Mouse (Mus musculus) CD4-positive, CD25-positive, alpha-beta regulatory T cell, adult 4 months (primary cell): ENCODE results near the gene Psmc3ip. TPM values are rescaled to one million over a fixed set of nuclear protein-coding genes. Genes with fewer than 3 reads are reported as not detected.

Experiments
- ATAC-seq: one replicate; pipeline ENCODE4 v1.8.0; 2017
- polyA plus RNA-seq, 2 experiments: library from polyadenylated mRNA; unstranded; fragments of 100-300 nt; shearing (Covaris generic); gene quantifications; one replicate each; pipeline ENCODE4 v1.2.1; 2017

Psmc3ip gene
- polyA plus RNA-seq, 2 experiments from 2014 or later = 8.4 to 9.8 TPM

DNA sequence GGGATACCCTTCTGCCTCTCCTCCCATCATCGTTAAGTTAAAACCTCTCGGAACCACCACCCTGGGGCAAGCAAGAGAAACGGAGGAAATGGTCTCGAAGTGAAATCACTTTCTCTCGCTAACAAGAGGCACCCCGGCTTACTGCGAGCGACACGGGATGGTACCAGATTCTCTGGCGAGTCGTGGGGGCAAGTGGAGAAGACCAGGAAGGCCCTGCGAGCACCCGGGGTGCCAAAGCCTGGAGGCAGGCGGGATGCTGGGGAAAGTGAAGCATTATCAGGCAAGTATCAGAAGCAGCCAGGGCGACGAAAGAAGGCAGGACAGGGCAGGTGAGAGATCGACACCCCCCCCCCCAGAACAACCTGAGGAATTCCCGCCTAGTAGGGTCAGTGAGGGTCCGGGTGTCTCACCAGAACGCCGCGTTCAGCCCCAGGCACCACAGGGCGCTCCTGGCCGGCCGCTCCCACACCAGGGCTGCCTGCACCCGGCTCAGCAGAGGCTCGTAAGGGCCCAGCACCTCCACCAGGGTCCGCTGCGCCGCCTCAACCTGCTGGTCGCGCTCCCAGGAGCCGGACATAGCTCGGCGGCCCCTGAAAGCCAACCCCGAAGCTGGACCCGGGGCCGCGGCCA lies 24.0 kb upstream of the Psmc3ip start:
- peak; percentile 30 for ATAC-seq

DNA sequence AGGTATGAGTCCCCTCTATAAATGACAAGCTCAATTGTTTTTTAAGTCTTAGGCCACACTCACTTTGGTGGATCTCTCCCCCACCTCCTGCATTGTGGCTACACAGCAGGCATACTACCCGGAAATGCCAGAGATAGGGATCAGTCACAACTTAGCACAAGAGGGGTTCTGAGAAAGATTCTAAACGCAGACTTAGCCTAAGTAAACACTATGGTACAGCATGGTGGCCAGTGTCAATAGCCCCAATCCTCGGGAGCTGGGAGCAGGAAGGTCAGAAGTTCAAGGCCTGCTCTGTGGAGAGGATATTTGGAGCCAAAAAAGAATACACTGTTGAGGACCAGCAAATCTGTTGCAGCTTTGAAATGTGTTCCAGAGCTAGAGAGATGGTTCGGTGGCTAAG lies 22.9 kb upstream of the Psmc3ip start:
- no peak for ATAC-seq

DNA sequence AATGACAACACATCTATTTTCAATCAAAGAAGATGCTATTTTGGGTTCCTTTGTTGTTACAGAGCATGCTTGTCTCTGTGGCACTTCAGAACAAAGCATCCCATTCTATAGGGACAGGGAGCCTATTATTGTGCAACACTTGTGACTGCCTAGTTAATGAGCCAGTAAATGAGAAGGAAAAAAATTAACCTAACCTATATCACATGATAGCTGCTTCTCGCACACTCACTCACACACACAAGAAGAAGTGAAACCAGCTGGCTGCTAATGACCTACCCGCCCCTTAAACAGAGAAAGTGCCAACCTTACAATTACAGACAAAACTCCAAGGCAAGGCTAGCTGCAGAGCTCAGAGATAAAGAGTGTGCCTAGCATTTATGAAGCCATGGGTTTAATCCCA lies 20.3 kb upstream of the Psmc3ip start:
- ATAC-seq = no peak

DNA sequence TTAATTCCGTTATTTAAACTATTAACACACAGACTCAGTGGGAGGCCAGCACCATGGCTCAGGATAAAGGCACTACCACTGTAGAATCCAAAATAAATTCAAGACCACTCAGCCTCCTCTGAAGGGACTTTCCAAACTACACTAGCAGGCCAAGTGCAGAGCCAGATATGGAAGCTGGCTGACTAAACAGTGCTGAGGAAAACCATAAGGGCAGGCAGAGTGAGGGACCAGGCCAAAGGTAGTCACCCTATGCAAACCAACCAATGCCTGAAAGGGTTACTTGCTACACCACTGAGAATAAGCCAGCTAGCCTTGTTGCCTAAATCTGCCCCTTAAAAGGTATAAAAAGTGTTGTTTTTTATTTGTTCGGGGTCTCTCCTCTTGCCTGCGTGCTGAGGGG lies 16.9 kb upstream of the Psmc3ip start:
- ATAC-seq = no peak

DNA sequence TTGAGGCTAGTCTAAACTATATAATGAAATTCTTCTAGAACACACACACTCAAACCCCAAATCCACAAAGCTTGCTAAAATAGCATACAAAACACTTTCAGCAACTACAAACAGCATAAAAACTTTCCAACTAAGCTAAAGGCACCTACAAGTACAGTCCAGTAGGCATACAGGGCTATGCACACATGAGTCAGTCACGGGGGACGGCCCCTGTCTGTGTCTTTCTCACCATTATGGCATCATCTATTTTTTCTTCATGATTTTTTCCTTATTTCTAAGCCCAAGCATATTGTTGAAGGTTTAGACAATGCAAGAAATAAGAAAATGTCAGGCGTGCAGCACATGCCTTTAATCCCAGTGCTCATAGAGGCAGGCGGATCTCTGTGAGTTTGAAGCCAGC lies 15.9 kb upstream of the Psmc3ip start:
- no peak for ATAC-seq

DNA sequence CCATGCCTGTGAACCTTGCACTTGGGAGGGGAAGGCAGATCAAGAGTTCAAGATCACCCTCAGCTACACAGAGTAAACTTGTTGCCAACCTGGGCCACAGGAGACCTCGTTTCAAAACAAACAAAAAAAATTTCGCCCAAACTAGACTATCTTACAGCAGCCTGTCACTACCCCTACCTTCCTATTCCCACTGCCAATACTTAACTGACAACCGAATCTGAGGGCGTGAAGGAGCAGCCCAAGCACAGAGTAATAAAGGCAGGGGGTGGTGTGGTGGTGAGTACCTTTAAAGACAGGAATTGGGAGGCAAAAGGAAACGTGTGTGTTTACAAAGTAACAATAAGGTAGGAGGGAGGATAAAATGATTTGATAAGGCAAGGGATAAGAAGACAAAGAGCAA lies 15.5 kb upstream of the Psmc3ip start:
- ATAC-seq = no peak

DNA sequence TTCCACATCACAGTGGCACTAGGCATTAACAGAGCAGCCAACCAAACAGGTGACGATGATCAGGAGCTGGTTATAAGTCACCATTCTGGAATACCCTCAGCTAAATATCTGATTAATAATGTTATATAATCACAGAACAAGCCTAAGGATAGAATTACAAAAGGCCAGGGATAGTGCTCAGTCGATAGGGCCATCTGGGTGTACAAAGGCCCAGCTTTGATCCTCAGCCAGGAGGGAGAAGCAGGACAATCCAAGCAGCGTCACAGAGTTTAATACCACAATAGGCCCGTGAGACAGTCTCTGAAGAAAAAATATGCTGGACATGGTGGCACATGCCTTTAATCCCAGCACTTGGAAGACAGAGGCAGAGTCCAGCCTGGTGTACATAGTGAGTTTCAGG lies 14.1 kb upstream of the Psmc3ip start:
- ATAC-seq = no peak

DNA sequence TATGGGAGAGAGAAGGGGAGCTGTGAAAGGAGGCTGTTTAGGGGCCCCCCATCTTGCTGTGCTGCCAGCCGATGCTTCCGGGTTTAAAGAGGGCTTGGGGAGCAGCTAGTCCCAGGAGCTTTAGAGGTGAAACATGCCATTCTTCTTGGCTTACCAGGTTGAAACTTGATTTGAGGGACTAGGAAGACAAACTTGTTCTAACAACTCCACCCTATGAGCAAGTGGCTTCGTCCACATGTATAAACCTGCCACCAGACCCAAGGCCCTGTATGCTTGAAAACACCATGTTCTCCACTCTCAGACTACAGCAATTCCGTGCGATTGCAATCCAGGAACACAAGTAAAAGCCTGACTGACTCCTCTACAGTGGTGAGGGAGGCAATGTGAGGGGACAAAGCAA lies 7.8 kb upstream of the Psmc3ip start:
- no peak for ATAC-seq

DNA sequence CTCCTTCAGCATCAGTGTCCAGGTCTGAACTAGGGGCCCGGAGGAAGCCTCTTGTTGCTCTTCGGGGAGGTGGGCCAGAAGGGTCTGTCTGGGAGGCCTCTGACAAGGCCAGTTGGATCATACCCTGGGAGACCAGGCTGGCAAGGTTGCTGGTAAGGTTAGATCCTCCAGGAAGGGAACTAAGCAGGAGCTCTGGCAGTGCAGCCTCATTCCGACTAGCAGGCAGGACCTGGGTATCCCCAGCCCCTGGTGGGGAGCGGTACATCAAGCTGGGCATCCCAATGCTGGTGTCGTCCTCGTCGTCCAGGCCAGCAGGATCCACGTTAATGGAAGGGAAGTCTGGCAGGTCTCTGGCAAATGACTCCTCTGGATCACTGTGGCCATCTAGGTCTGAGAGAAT lies 3.0 kb upstream of the Psmc3ip start:
- ATAC-seq = no peak

DNA sequence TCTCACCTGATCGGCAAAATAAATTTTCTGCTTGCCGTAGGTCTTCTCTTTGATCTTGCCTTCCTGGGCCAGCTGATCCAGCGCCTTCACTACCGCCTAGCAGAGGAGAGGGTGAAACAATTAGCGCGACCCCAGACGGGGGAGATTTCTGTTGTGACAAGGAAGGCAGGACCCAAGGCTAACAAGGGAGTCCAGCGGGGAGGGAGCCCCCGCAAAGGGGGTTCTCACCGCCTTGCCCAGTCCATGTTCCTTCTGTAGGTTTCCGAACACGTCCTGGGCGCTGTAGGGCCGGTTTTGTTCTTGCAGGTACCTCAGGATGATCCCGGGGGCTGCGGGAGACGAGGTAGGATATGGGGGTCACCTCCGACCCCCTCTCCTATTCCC lies 314 bp downstream of the Psmc3ip start:
- ATAC-seq = peak; percentile 26

DNA sequence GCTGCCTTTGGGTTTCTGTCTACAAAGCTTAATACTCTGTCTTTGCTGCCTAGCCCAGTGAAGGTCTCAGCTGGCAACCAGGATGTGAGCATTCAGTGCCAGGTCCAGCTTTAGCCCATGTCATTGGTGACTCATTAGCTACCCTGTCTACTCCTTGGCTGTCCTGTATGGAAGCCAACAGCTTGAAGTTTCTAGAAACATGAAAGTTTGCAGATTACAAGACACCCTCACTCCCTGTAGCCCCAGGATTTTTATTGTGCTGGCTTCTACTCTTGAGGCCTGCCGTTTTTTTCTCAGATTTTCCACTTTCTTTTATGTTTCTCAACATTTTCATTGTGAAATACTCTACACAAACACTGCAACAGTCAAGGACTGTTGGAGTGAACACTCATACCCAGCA lies 5.3 kb downstream of the Psmc3ip start:
- ATAC-seq = no peak

DNA sequence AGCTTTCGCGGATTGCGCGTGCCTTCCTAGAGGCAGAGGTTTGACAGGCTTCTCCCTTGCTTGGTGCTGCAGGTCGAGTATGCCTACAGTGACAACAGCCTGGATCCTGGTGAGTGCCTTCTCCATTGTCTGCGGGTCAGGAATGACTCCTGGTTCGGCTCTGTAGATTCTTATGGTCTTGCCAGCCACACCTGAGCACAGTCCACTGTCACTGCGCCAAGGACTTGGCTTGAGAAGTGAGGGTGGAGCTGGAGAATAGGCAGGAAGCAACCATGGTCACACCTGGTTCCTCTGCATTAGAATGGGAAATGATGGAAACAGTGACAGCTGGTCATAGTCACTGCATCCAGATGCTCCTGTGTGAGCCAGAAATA lies 7.6 kb downstream of the Psmc3ip start:
- no peak for ATAC-seq

DNA sequence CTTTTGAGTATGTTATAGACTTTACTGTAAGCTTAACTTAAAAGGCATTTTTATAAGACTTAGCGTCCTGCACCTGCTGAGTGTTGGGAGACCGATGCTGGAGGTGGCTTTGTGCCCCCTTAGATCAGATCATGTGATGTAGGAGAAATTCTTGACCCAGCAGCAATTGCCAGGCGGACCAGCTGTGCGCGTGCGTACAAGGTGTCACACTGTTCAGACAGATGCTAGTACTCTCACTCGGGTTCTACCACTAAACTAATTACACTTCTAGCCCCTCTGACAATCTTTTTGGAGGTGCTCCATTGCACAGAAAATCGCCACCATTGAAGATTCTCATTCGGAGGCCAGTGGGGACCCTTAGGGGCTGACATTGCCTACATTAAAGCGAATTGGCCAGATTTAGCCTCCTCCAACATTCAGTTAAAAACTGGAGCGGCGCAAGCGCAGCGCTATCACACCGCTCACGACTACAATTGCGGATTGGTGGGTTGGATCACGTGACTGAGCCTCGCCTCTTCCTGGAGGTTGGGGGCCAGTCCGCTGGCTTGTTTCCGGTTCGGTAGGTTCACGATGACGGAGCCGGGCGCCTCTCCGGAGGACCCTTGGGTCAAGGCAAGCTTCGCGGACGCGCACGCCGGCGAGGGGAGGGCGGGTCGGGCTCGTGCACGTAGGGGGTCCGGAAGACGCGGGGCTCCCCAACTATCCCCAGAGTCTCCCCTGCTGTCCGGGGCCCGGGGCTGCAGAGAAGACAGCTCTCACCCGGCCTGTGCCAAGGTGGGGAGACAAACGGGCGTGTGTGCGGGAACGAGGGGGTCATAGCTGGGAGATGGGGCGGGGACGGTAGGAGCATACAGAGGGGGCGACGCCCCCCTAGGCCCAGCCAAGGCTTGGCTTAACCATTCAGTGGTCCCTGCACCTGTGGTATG lies 8.2 kb downstream of the Psmc3ip start, which contains the start of gene Mlx:
TSS of gene Mlx (plus strand) at position 522 of the 926 bp plus-strand sequence.
- ATAC-seq = peak; percentile 85

DNA sequence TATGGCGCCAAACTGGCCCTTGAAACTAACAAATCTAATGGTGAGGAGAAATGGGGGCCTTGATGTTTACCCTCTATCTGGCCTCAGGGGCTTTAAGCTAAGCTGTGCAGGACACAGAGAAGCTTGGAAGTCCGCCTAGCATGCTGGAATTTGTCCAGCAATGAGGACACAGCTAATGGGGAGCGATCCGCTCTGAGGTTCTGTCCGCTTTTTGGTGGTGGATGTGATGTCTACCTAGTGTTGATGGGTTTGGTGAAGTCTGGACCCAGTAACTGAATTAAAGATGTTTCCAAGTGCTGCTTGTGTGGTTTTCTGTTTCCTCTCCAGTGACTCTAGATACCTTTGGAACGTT lies 8.9 kb downstream of the Psmc3ip start:
- no peak for ATAC-seq

DNA sequence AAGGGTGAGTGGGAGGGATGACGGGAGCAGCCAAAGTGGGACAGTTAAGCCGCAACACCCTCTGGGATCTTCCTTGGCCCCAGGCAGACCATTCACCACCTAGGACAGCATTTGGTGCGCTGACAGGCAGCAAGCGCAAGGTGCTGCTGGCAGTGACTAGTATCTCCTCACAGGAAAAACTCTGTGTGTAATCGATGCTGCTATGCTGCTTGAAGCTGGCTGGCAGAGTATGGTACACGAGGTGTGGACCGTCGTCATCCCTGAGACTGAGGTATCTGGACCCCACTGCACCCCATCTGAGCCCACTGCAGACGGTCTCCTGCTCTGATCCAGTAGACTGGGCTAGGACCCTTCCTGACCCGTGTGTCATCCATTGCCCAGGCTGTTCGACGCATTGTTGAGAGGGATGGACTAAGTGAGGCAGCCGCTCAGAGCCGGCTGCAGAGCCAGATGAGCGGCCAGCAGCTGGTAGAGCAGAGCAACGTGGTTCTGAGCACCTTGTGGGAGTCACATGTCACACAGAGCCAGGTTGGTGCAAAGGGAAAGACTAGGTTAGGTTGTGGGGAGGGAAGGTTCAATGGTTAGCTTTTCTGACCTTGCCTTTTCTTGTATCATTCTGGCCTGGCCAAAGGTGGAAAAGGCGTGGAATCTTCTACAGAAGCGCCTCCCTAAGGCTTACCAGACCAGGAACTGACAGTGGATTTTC lies 9.5 kb downstream of the Psmc3ip start:
- no peak for ATAC-seq

DNA sequence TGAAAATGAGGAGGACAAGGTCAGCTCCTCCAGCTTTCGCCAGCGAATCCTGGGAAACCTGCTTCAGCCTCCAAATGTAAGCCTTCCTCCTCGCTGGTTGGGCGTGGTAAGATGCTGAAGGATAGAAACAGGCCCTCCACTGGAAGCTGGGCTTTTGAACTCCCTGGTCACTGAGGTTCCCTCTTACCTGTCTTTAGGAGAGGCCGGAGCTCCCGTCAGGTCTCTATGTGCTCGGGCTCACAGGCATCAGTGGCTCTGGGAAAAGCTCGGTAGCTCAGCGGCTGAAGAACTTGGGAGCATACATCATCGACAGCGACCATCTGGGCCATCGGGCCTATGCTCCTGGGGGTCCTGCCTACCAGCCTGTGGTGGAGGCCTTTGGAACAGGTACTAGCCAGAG lies 10.4 kb downstream of the Psmc3ip start:
- no peak for ATAC-seq

DNA sequence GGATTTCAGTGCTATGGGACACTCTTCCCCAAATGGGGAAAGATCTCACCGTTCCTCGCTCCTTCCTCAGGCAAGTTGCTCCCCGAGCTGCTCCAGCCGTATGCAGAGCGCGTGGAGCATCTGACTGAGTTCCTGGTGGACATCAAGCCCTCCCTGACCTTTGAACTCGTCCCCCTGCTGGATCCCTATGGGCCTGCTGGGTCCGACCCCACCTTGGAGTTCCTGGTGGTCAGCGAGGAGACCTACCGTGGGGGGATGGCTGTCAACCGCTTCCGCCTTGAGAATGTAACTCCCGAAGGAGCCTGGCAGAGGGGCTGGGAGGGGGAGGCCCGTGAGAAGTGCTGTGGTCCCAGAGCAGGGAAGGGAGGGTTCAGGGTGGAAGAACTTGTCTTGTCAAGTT lies 11.0 kb downstream of the Psmc3ip start:
- ATAC-seq = no peak

DNA sequence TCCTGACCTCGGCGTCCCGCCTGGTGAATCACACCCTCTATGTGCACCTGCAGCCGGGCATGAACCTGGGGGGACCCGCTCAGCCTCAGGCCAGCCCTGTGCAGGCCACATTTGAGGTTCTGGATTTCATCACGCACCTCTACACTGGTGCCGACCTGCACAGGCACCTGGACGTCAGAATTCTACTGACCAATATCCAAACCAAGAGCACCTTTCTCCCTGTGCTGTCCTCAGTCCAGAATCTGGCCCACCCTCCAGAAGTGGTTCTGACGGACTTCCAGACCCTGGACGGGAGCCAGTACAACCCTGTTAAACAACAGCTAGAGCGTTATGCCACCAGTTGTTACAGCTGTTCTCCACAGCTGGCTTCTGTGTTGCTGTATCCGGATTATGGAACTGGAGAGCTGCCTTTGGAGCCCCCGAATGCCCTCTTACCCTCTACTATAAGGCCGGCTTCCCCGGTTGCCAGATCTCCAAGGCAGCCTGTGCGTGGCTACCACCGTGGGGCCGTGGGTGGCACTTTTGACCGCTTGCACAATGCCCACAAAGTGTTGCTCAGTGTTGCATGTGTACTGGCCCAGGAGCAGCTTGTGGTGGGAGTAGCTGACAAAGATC lies 12.0 kb downstream of the Psmc3ip start:
- ATAC-seq = no peak

DNA sequence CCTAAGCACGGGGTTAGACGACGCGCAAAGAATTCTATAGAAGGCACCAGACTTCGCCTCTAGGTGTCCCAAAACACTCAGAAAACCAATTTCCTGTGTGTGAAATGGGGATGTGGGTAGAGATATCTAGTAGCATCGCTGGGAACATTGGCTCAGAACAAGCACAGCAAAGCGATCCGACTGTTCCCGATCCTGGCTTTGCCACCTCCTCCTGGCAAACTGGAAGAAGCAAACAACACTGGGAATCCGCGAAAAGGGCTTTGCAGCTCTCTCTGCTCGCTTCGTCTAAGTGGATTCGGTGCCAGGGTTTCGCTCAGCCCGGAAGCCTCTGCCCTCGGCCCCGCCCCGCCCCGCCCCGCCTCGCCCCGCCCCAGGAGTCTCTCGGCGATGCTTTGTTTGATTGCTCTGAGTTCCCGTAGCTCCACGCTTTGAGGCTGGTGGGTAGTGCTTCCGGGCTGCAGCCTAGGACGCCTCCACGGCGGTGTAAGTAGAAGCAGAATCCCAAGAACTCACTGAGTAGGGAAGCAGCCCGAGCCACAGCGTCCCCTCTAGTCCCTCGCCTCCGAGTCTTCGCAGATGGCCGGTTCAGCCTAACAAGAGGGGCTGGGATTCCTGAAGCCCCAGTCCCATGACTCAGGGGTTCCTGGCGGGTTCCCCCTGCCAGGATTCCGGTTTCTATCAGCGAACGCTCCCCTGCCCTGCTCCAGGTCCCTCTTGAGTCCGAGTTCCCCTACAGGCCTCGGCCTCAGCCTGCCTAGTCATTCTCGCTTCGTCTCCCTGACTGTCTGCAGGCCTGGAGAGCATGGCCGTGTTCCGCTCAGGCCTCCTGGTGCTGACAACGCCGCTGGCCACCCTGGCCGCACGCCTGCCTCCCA lies 12.8 kb downstream of the Psmc3ip start, which contains the start of gene Coasy:
TSS of gene Coasy (plus strand) at position 358 of the 875 bp plus-strand sequence.
- peak; percentile 84 for ATAC-seq

DNA sequence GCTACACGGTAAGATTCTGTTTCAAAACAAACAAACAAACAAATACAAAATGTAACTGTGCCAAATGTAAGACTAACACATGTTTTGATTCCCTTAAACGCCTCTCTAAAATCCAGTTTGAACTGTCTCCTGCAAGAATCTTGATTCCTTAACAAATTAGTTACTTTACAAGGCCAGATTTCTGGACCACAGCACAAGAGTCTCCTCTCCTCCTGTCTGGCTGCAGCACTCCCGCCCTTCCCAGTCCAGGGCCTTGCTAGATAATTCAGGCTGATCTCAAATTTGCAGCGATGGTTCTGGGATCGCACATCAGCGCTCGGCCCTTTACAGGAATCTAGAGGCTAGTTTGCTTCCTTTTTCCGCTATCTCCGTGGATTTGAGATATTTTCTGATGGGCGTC lies 13.6 kb downstream of the Psmc3ip start:
- ATAC-seq = no peak

DNA sequence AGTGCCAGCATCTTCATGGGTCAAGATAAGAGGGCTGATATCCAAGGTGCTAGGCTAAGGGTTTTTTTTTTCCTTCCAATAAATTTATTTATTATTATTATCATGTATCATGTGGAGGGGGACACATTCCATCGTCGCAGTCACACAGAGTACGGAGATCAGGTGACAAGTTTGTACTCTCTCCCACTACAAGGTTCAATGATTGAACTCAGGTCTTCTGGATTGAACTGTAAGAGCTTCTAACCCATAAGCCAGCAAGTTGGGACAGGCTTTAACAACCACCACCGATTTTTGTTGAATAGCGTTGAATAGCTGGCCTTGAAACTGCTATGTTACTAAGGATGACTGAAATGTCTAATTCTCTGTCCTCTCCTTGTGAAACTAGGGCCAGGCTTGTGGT lies 14.8 kb downstream of the Psmc3ip start:
- ATAC-seq = no peak

DNA sequence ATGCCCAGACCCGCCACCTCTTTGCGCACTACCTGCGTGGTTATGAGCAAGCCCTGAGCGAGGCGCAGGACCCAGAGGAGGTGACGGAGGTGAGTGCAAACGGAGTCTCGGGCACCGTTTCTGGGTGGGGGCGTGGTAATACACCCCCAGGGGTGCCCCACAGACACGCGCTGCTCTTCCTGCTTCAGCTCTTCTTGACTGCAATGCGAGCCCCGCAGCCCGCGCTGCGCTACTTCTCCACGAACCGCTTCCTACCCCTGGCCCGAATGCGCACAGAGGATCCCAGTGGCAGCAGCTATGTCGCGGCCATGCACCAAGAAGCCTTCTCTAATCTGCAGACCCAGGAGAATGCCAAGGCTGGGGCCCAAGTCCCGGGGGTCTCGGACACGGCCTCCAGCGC lies 15.5 kb downstream of the Psmc3ip start:
- ATAC-seq = no peak
